Mouse (Mus musculus): ENCODE results near the gene Alyref. TPM values are rescaled to one million over a fixed set of nuclear protein-coding genes. Genes with fewer than 3 reads are reported as not detected.
A peak's percentile ranks its signal among the peaks of the same experiment; 100 is the strongest.
"Not testable (repeated sequence)": the region's sequence is repeated elsewhere in the genome, so short reads cannot be mapped to it uniquely, and the experiment has no call there.

The Alyref gene
- polyA plus RNA-seq, 1 experiment from 2014 or later, result 213 TPM

DNA sequence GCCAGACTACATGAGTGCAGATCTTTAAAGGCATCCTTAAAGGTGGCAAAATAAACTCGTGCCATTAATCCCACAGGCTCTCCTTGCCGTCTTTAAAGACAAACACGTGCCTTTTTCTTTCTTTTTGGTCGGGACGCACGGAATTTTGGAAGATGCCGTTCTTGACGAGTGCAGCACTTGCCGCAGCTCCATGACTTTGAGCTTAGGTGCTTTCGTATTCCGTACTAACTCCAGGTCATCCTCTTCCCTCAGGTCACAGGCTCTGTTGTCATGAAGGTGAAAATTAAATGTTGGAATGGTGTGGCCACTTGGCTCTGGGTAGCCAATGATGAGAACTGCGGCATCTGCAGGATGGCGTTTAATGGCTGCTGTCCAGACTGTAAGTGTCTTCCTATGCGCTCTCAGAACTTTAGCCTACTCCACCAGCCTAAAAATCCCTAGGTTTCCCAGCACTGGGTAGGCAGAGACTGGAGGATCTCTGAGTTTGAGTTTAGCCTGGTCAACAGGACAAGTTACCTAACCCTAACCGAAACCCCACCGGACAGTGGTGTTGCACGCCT lies 905 bp upstream of the Alyref start:
- no peak for TF ChIP-seq CTCF (IDR thresholded peaks at IDR 0.05; ENCODE audit: low read depth)
- no peak for TF ChIP-seq EP300 (optimal IDR thresholded peaks at IDR 0.05)
- Histone ChIP-seq H3K27me3 (ENCODE audit: control insufficient read depth, insufficient read depth, low read length) (no peaks in the 10 kb centered on the region), H3K4me3 (ENCODE audit: low read depth, low read length) (peak overlapping the region; percentile 91), H3K9ac (ENCODE audit: low read length) (peak overlapping the region; percentile 73), H3K36me3 (ENCODE audit: control insufficient read depth, insufficient read depth, low read length) (peaks cover 21% of the 10 kb centered on the region; the same call in 1 of the 2 replicates), H3K9me3 (ENCODE audit: control insufficient read depth, low read length) (no peaks in the 10 kb centered on the region), H3K27ac (replicated peaks) (peak overlapping the region; percentile 75; the same call in 1 of the 2 replicates), H3K4me2 (replicated peaks; ENCODE audit: low read depth) (peak overlapping the region; percentile 69), H3K4me1 (replicated peaks; ENCODE audit: control insufficient read depth, insufficient read depth) (no peaks in the 10 kb centered on the region)
- ATAC-seq (ENCODE audit: low FRiP score, low TSS enrichment), result no peak
- no peak for DNase-seq (ENCODE audit: low spot score)
- WGBS, result 41% methylated on average over 17 of the region's 17 CpGs

DNA sequence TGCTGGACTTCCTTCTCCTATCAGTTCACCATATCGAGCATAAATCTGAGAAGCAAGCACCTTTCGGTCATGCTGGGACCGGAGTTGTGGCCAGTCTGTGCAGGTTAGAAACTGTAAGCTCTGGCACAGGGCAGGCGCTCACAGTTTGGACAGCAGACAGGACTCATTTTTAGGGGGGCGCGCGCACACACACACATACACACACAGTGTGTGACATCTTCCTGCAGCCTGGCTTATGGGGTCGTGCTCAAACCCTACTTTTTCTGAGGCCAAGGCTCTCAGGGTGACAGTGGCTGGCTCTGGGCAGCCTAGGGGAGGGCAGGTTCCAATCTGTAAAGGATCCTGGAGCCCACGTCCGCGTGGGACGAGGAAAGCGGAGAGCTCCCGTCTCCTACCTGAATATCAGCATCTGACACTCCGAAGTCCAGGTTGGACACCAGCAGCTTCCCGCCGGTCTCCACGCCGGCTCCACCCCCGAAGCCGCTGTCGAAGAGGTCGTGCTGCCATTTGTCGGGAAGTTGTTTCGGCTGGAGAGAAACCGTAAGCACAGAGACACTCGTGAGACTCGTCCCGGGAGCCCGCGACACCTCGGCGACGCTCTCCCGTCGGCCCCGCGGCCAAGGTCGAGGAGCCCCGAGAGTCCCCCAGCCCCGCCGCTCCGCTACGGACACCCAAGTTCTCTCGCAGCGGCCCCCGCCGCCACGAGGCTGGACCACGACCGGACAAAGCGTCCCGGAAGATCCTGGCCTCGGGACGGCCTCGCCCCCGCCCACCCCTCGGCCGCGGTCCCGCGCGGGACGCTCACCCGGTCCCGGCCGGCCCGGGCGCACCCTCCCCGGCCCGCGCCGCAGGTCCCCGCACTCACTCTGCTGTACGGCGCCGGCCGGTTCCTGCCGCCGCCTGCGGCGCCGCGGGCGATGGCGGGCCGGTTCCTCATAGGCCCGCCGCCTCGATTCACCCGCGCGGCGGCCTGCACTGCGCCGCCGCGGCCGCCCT lies 627 bp downstream of the Alyref start:
- 2% methylated on average over 71 of the region's 99 CpGs for WGBS
- H3K27me3 ChIP-seq (ENCODE audit: control insufficient read depth, insufficient read depth, low read length), result no peaks in the 10 kb centered on the region
- peak overlapping the region; percentile 96 for H3K9ac ChIP-seq (ENCODE audit: low read length)
- DNase-seq (ENCODE audit: low spot score) (peak; percentile 50), ATAC-seq (ENCODE audit: low FRiP score, low TSS enrichment) (peak; percentile 55)
- TF ChIP-seq CTCF (IDR thresholded peaks at IDR 0.05; ENCODE audit: low read depth), result no peak
- TF ChIP-seq EP300 (optimal IDR thresholded peaks at IDR 0.05), result no peak
- H3K9me3 ChIP-seq (ENCODE audit: control insufficient read depth, low read length), result no peaks in the 10 kb centered on the region
- peak overlapping the region; percentile 91 for H3K4me3 ChIP-seq (ENCODE audit: low read depth, low read length)
- H3K4me1 ChIP-seq (replicated peaks; ENCODE audit: control insufficient read depth, insufficient read depth), result no peaks in the 10 kb centered on the region
- H3K4me2 ChIP-seq (replicated peaks; ENCODE audit: low read depth), result peak overlapping the region; percentile 91
- H3K27ac ChIP-seq (replicated peaks), result peak overlapping the region; percentile 94
- peaks cover 30% of the 10 kb centered on the region for H3K36me3 ChIP-seq (ENCODE audit: control insufficient read depth, insufficient read depth, low read length)

DNA sequence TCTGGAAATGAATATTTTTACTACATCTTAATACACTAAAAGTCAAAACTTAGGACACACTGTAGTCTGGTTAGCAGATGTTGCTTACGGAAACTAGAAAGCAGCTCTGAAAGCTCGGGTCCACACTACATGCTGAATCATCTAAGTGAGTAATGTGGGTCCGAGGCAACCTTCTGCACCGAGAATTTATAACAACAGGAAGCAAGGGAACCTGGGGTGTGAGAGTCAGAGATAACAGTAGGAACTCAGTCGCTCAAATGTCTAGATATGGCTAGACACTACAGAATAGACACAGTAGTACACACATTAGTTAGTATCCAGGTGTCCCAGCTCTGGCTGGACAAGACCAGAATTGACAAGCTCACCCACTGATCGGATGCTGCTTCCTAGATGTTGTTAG lies 9.6 kb downstream of the Alyref start:
- peaks cover 25% of the 10 kb centered on the region for H3K36me3 ChIP-seq (ENCODE audit: control insufficient read depth, insufficient read depth, low read length)
- ATAC-seq (ENCODE audit: low FRiP score, low TSS enrichment) (no peak), DNase-seq (ENCODE audit: low spot score) (no peak)
- TF ChIP-seq CTCF (IDR thresholded peaks at IDR 0.05; ENCODE audit: low read depth), result no peak
- no peak for TF ChIP-seq EP300 (optimal IDR thresholded peaks at IDR 0.05)
- no peak overlapping the region for H3K4me3 ChIP-seq (ENCODE audit: low read depth, low read length)
- H3K4me1 ChIP-seq (replicated peaks; ENCODE audit: control insufficient read depth, insufficient read depth), result no peaks in the 10 kb centered on the region
- 87% methylated on average over 6 of the region's 6 CpGs for WGBS
- no peak overlapping the region for H3K4me2 ChIP-seq (replicated peaks; ENCODE audit: low read depth)
- H3K9me3 ChIP-seq (ENCODE audit: control insufficient read depth, low read length), result no peaks in the 10 kb centered on the region
- H3K27ac ChIP-seq (replicated peaks), result no peak overlapping the region
- H3K9ac ChIP-seq (ENCODE audit: low read length), result no peak overlapping the region
- H3K27me3 ChIP-seq (ENCODE audit: control insufficient read depth, insufficient read depth, low read length), result no peaks in the 10 kb centered on the region

DNA sequence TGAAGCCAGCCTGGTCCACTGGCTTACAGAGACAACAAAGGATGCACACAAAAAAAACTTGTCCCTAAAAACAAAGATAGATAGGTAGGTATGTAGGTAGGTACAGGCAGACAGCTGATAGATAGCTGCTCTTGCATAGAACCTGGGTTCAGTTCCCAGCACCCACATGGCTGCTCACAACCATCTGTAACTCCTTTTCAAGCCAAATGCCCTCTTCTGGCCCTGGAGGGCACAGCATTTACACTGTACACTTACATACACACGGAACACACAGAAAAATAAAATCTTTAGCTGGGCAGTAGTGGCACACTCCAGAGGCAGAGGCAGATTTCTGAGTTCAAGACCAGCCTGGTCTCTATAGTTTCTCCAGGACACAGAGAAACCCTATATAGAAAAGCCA lies 14.2 kb downstream of the Alyref start:
- no peaks in the 10 kb centered on the region for H3K27me3 ChIP-seq (ENCODE audit: control insufficient read depth, insufficient read depth, low read length)

DNA sequence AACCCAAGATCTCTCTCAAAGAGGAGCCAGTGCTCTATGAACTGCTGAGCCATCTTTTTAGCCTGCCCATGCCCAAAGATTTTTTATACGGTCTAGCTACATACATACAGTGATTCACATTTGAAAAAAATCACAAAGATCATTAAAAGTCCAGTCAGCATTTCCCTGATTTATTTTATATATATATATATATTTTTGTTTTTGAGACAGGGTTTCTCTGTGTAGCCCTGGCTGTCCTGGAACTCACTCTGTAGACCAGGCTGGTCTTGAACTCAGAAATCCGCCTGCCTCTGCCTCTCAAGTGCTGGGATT lies 15.2 kb downstream of the Alyref start:
- not testable (repeated sequence) for ATAC-seq (ENCODE audit: low FRiP score, low TSS enrichment); H3K27ac ChIP-seq (replicated peaks); H3K4me1 ChIP-seq (replicated peaks; ENCODE audit: control insufficient read depth, insufficient read depth); H3K4me2 ChIP-seq (replicated peaks; ENCODE audit: low read depth); DNase-seq (ENCODE audit: low spot score); H3K4me3 ChIP-seq (ENCODE audit: low read depth, low read length); H3K9ac ChIP-seq (ENCODE audit: low read length); H3K27me3 ChIP-seq (ENCODE audit: control insufficient read depth, insufficient read depth, low read length); H3K9me3 ChIP-seq (ENCODE audit: control insufficient read depth, low read length)
- H3K36me3 ChIP-seq (ENCODE audit: control insufficient read depth, insufficient read depth, low read length), result peaks cover 24% of the 10 kb centered on the region
- WGBS, result 87% methylated on average over 2 of the region's 2 CpGs

More for the DNA sequence above, 14.2 kb downstream of the Alyref start:
- TF ChIP-seq EP300 (optimal IDR thresholded peaks at IDR 0.05) (no peak), CTCF (IDR thresholded peaks at IDR 0.05; ENCODE audit: low read depth) (no peak)
- H3K4me1 ChIP-seq (replicated peaks; ENCODE audit: control insufficient read depth, insufficient read depth), result peaks cover 7% of the 10 kb centered on the region
- no peak overlapping the region for H3K9ac ChIP-seq (ENCODE audit: low read length)
- no peak overlapping the region for H3K27ac ChIP-seq (replicated peaks)
- H3K4me3 ChIP-seq (ENCODE audit: low read depth, low read length), result no peak overlapping the region
- ATAC-seq (ENCODE audit: low FRiP score, low TSS enrichment) (no peak), DNase-seq (ENCODE audit: low spot score) (no peak)
- no peak overlapping the region for H3K4me2 ChIP-seq (replicated peaks; ENCODE audit: low read depth)
- no peaks in the 10 kb centered on the region for H3K9me3 ChIP-seq (ENCODE audit: control insufficient read depth, low read length)
- peaks cover 17% of the 10 kb centered on the region for H3K36me3 ChIP-seq (ENCODE audit: control insufficient read depth, insufficient read depth, low read length)
- WGBS, result 90% methylated on average over 1 of the region's 1 CpGs
